Comparison of ENCODE assay signal across 22 mouse cellular contexts in the genomic region with DNA sequence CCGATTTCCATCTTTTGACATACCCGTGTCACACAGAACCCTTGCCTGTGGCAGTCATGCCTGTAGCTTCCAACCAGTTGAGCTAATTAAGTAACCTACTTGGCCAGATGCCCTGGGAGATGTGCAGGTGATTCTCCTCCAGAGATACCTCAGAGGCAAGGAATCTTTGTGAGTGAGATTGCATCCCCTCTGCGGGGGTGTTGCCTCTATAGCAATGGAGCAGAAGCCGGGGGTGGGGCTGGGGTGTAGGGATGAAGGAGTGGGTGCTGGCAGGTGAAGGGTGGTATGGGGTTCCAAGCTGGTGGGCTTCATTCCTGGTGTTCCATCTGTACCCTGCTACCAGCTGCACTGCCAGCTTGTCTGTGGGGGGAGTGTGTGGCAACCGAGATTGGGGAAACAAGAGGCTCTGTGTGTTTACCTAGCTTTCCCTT. TPM values are rescaled to one million over a fixed set of nuclear protein-coding genes. Genes with fewer than 3 reads are reported as not detected.
A peak's percentile ranks its signal among the peaks of the same experiment; 100 is the strongest.
DNase-seq lines count a peak whose midpoint lies in the region; ATAC-seq lines count a peak whose summit lies in the region.
"Had no signal": no experiment of that assay in that cellular context is flagged by ENCODE, and none has a peak within 500 bp of the region (broad histone marks: within the 10 kb centered on the region; RNA-seq: fewer than 3 reads in every experiment).

No protein-coding gene starts in this region.

- no peaks in the 10 kb centered on the region for H3K36me3 ChIP-seq in forebrain, embryonic 15.5 days
- H3K36me3 ChIP-seq: embryonic facial prominence, embryonic 12.5 days; forebrain, embryonic 12.5 days; heart, embryonic 10.5 days; hindbrain, embryonic 12.5 days had no signal

- peak; percentile 20 for DNase-seq in left cerebral cortex, postnatal 4 days
- no peak for DNase-seq in left cerebral cortex, postnatal 10 days (ENCODE audit: extremely low spot score in 1 of 2, low spot score in 2 of 2)
- peak; percentile 59 for DNase-seq in gonadal fat pad, adult 2 months (ENCODE audit: low read depth)
- peak; percentile 49 to 50 for DNase-seq in layer of hippocampus, adult 8-10 months (ENCODE audit: low spot score in 2 of 2)
- DNase-seq in layer of hippocampus, postnatal 36 days = peak; percentile 42 to 56
- DNase-seq in thymus, postnatal 36 days = no peak
- DNase-seq: adrenal gland, adult 8-10 months; cerebellum, adult 11-12 months; cerebellum, adult 9-11 months; gastrocnemius, postnatal 36 days; heart, adult 18-20 months; heart, postnatal 10 days; heart, postnatal 4 days had no signal

- intact Hi-C loops in left cerebral cortex, postnatal 4 days (cut with DNase I) = no loop called here
- intact Hi-C loops in left cerebral cortex, postnatal 10 days (cut with DNase I) = no loop called here

- no peak for ATAC-seq in forebrain, embryonic 15.5 days (replicated peaks)
- ATAC-seq: hindbrain, embryonic 16.5 days; inflammation-experienced regulatory T-cells, adult 6 months had no signal

- H3K4me2 ChIP-seq in forebrain, embryonic 15.5 days (replicated peaks) = no peak overlapping the region
- H3K4me2 ChIP-seq: embryonic facial prominence, embryonic 12.5 days; forebrain, embryonic 12.5 days; hindbrain, embryonic 12.5 days had no signal

- H3K27ac ChIP-seq in forebrain, embryonic 15.5 days (replicated peaks) = no peak overlapping the region
- H3K27ac ChIP-seq: embryonic facial prominence, embryonic 12.5 days; forebrain, embryonic 12.5 days; heart, embryonic 10.5 days; hindbrain, embryonic 12.5 days had no signal

- no peak overlapping the region for H3K9ac ChIP-seq in forebrain, embryonic 15.5 days (replicated peaks)
- H3K9ac ChIP-seq: embryonic facial prominence, embryonic 12.5 days; forebrain, embryonic 12.5 days; hindbrain, embryonic 12.5 days had no signal

- no peaks in the 10 kb centered on the region for H3K4me1 ChIP-seq in forebrain, embryonic 15.5 days
- H3K4me1 ChIP-seq: embryonic facial prominence, embryonic 12.5 days; forebrain, embryonic 12.5 days; heart, embryonic 10.5 days had no signal

- no peaks in the 10 kb centered on the region for H3K27me3 ChIP-seq in forebrain, embryonic 15.5 days
- H3K27me3 ChIP-seq: embryonic facial prominence, embryonic 12.5 days; forebrain, embryonic 12.5 days; hindbrain, embryonic 12.5 days had no signal

- 83% methylated on average over 5 of the region's 5 CpGs for WGBS in forebrain, embryonic 15.5 days

- H3K4me3 ChIP-seq in forebrain, embryonic 15.5 days = no peak overlapping the region
- H3K4me3 ChIP-seq: embryonic facial prominence, embryonic 12.5 days; forebrain, embryonic 12.5 days; heart, embryonic 10.5 days; hindbrain, embryonic 12.5 days had no signal

- H3K9me3 ChIP-seq in forebrain, embryonic 15.5 days = no peaks in the 10 kb centered on the region
- H3K9me3 ChIP-seq: embryonic facial prominence, embryonic 12.5 days; forebrain, embryonic 12.5 days; heart, embryonic 10.5 days; hindbrain, embryonic 12.5 days had no signal

RNA-seq across cellular contexts. Expression of gene C1ql2, which starts 17.2 kb away (rescaled TPM):
- 1 to 10 TPM in 1 of 2 experiments, under 1 TPM in 1; 0.50 to 1.3 TPM for total RNA-seq in left cerebral cortex, postnatal 4 days (2021)
- total RNA-seq in left cerebral cortex, postnatal 10 days (2021) = 1 to 10 TPM; 1.5 TPM
- polyA plus RNA-seq in gonadal fat pad, adult 2 months (2012; rRNA removed) = not detected in 2 replicates
- total RNA-seq in layer of hippocampus, adult 8-10 months (2022) = 10 to 100 TPM; 63.1 to 70.6 (median 66.3) TPM
- 10 to 100 TPM; 81.1 to 88.7 TPM for total RNA-seq in layer of hippocampus, postnatal 36 days (2021)
- 1.2 and 1.3 TPM in 2 replicates for polyA plus RNA-seq in forebrain, embryonic 15.5 days (2015; fragmentation: Nextera tagmentation; extraction: Ambion mirVana)
- total RNA-seq: adrenal gland, adult 8-10 months; gastrocnemius, adult 8-10 months; gastrocnemius, postnatal 36 days; heart, adult 18-20 months; heart, postnatal 10 days; heart, postnatal 4 days had no signal
- polyA plus RNA-seq: heart, embryonic 10.5 days; heart, embryonic 14.5 days; inflammation-experienced regulatory T-cells, adult 6 months had no signal

RNA-seq across cellular contexts. Expression of gene Steap3, which starts 50.6 kb away (rescaled TPM):
- 1 to 10 TPM; 4.2 to 6.1 TPM for total RNA-seq in left cerebral cortex, postnatal 4 days (2021)
- 1 to 10 TPM; 7.2 to 8.9 TPM for total RNA-seq in left cerebral cortex, postnatal 10 days (2021)
- polyA plus RNA-seq in gonadal fat pad, adult 2 months (2012; rRNA removed) = 41.1 and 82.3 TPM in 2 replicates
- 1 to 10 TPM; 8.0 to 9.8 (median 9.1) TPM for total RNA-seq in layer of hippocampus, adult 8-10 months (2022)
- 1 to 10 TPM; 7.1 to 7.2 TPM for total RNA-seq in layer of hippocampus, postnatal 36 days (2021)
- polyA plus RNA-seq in forebrain, embryonic 15.5 days (2015; fragmentation: Nextera tagmentation; extraction: Ambion mirVana) = 2.2 TPM in 2 replicates

Comparison
In these comparisons a context has a peak if more than half of its experiments do, and no peak if none do; other contexts are left out.
1. DNase-seq: peak in left cerebral cortex, postnatal 4 days (single experiment), gonadal fat pad, adult 2 months (single experiment), layer of hippocampus, adult 8-10 months (2 of 2) and layer of hippocampus, postnatal 36 days (2 of 2); none in left cerebral cortex, postnatal 10 days (0 of 2) and thymus, postnatal 36 days (0 of 2).
2. RNA of gene C1ql2, which starts 17.2 kb away (total RNA-seq): 81.1 to 88.7 TPM in layer of hippocampus, postnatal 36 days and 63.1 to 70.6 TPM in layer of hippocampus, adult 8-10 months; 1.5 TPM in left cerebral cortex, postnatal 10 days and 0.50 to 1.3 TPM in left cerebral cortex, postnatal 4 days; every median in the first group is over 10 times any median in the second.